ENCODE assay signal across 8 mouse cellular contexts in genomic region chr4:62732840-62733239, GRCm38 (mm10).
DNase-seq lines count a peak whose midpoint lies in the region; ATAC-seq lines count a peak whose summit lies in the region.

No protein-coding gene starts in this region.

- no peak overlapping the region for H3K4me2 ChIP-seq in forebrain, embryonic 15.5 days (replicated peaks)
- H3K4me2 ChIP-seq in kidney, embryonic 14.5 days (replicated peaks; ENCODE audit: low read depth, low read length): no peak overlapping the region

- peak; percentile 57; the same call in 1 of the 2 replicates for ATAC-seq in forebrain, embryonic 15.5 days (replicated peaks)
- peak; percentile 75 for ATAC-seq in kidney, embryonic 14.5 days (ENCODE audit: low FRiP score, low TSS enrichment)
- ATAC-seq in granulocyte monocyte progenitor cell, adult 5-6 weeks (replicated peaks; ENCODE audit: poor library complexity, severe bottlenecking): no peak

- H3K27me3 ChIP-seq in forebrain, embryonic 15.5 days: no peaks in the 10 kb centered on the region
- H3K27me3 ChIP-seq in kidney, embryonic 14.5 days (ENCODE audit: control insufficient read depth, insufficient read depth, low read length): no peaks in the 10 kb centered on the region

- H3K9me3 ChIP-seq in forebrain, embryonic 15.5 days: no peaks in the 10 kb centered on the region
- no peaks in the 10 kb centered on the region for H3K9me3 ChIP-seq in kidney, embryonic 14.5 days (ENCODE audit: control insufficient read depth, low read length)

- no peak overlapping the region for H3K4me3 ChIP-seq in forebrain, embryonic 15.5 days
- H3K4me3 ChIP-seq in kidney, embryonic 14.5 days (ENCODE audit: low read length): no peak overlapping the region

- H3K9ac ChIP-seq in forebrain, embryonic 15.5 days (replicated peaks): no peak overlapping the region
- H3K9ac ChIP-seq in kidney, embryonic 14.5 days (ENCODE audit: low read depth, low read length): no peak overlapping the region

- WGBS in forebrain, embryonic 15.5 days: 57% methylated on average over 2 of the region's 2 CpGs
- WGBS in kidney, embryonic 14.5 days: 32% methylated on average over 2 of the region's 2 CpGs

- H3K27ac ChIP-seq in forebrain, embryonic 15.5 days (replicated peaks): no peak overlapping the region
- peak overlapping the region; percentile 60 for H3K27ac ChIP-seq in kidney, embryonic 14.5 days (ENCODE audit: low read depth, low read length)

- H3K4me1 ChIP-seq in forebrain, embryonic 15.5 days: peaks cover 15% of the 10 kb centered on the region; the same call in 1 of the 2 replicates
- H3K4me1 ChIP-seq in kidney, embryonic 14.5 days (ENCODE audit: control insufficient read depth, insufficient read depth, low read length): peaks cover 34% of the 10 kb centered on the region

- DNase-seq in embryo, embryonic 11 days: peak; percentile 49
- DNase-seq in embryo, embryonic 10.5 days (ENCODE audit: low spot score): no peak
- peak; percentile 84 for DNase-seq in lung, postnatal 10 days
- DNase-seq in cerebellum, adult 11-12 months: no peak
- no peak for DNase-seq in right cerebral cortex, postnatal 36 days (ENCODE audit: low spot score in 2 of 2)

- no peaks in the 10 kb centered on the region for H3K36me3 ChIP-seq in forebrain, embryonic 15.5 days
- H3K36me3 ChIP-seq in kidney, embryonic 14.5 days (ENCODE audit: control insufficient read depth, insufficient read depth, low read length): no peaks in the 10 kb centered on the region

Comparison
In these comparisons a context has a peak if more than half of its experiments do, and no peak if none do; other contexts are left out.
1. DNase-seq: peak in embryo, embryonic 11 days (single experiment) and lung, postnatal 10 days (single experiment); none in embryo, embryonic 10.5 days (single experiment), cerebellum, adult 11-12 months (single experiment) and right cerebral cortex, postnatal 36 days (0 of 2).